Mouse (Mus musculus) T-helper 2 cell (primary cell): ENCODE results near the gene 0610010F05Rik.
"Not testable (repeated sequence)": the region's sequence is repeated elsewhere in the genome, so short reads cannot be mapped to it uniquely, and the experiment has no call there.

ENCODE experiments used
- in situ Hi-C: fragments of 300-600 bp; cut with MboI, MseI; formaldehyde crosslinking; loops from one replicate; pipeline ENCODE4 v1.15.1; 2025; ENCODE audit warnings: high pct_unique_total_duplicates

The 0610010F05Rik gene

GRCm38 (mm10) chr11:23632945-23633878 lies at the start of gene 0610010F05Rik:
TSS of gene 0610010F05Rik (minus strand) at chr11:23633639.
- in situ Hi-C loops, result no loop called here

GRCm38 (mm10) chr11:23682561-23682960 lies 49.1 kb upstream of the 0610010F05Rik start:
- in situ Hi-C loops, result no loop called here

- in situ Hi-C loops, result no loop called here
Observed at GRCm38 (mm10) chr11:23680435-23680950, 47.1 kb upstream of the 0610010F05Rik start.

DNA sequence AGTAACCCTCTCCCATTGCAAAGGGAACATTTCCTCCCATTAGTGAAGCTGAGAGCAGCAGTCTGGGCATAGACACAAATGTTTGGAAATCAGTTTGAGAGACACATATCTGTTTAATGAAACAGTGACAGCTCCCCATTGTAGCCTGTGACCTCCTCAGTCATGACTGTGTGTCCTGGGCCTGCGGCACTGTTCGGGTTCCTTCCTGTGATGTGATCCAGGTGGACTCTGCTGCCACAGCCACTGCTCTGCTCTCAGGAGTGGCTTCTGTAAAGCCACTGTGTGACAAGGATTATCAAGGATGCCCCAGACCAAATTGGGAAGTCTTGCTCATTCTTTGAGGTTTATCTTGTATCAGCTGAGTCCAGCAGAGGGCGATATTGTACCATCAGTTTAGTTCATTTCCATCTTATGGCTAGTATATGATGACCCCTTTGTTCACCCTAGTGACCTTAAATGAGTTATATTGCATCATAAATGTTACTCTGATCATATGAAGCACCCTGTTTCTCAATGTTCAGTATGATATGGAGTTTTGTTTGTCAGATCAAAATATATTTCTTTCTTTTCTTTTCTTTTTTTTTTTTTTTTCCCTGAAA lies 45.7 kb upstream of the 0610010F05Rik start:
- in situ Hi-C loops, result loop anchor here (5.0 kb wide), 2 partner anchors 188 to 273 kb away; no protein-coding TSS in a partner anchor

GRCm38 (mm10) chr11:23676100-23676499 lies 42.7 kb upstream of the 0610010F05Rik start:
- in situ Hi-C loops, result loop anchor here (5.0 kb wide), 2 partner anchors 191 to 276 kb away; no protein-coding TSS in a partner anchor

DNA sequence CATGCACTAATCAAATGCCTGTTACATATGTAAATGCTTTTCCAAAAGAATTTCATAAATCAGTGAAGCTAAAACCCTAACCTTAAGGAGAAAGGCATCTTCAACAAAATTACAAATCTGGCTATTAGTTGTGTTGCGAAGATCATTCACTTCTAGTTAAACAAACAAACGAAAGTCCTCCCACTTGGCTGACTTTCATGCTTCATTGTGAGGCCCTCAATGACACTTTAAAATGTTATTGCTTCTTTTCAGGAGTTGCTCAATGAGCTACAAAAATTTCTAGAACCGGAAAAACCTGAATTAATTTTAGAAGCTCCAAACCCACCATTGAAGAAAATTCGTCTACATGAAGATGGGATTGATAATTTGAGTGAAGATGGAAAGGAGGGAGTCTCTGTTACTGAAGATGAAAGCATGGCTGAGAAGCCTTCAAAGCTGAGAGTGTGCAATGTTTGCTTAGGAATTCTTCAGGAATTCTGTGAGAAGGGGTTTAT lies 38.9 kb upstream of the 0610010F05Rik start:
- in situ Hi-C loops, result no loop called here

- in situ Hi-C loops, result no loop called here
Observed at GRCm38 (mm10) chr11:23667128-23667527, 33.7 kb upstream of the 0610010F05Rik start.

GRCm38 (mm10) chr11:23666526-23666925 lies 33.1 kb upstream of the 0610010F05Rik start:
- in situ Hi-C loops, result no loop called here

DNA sequence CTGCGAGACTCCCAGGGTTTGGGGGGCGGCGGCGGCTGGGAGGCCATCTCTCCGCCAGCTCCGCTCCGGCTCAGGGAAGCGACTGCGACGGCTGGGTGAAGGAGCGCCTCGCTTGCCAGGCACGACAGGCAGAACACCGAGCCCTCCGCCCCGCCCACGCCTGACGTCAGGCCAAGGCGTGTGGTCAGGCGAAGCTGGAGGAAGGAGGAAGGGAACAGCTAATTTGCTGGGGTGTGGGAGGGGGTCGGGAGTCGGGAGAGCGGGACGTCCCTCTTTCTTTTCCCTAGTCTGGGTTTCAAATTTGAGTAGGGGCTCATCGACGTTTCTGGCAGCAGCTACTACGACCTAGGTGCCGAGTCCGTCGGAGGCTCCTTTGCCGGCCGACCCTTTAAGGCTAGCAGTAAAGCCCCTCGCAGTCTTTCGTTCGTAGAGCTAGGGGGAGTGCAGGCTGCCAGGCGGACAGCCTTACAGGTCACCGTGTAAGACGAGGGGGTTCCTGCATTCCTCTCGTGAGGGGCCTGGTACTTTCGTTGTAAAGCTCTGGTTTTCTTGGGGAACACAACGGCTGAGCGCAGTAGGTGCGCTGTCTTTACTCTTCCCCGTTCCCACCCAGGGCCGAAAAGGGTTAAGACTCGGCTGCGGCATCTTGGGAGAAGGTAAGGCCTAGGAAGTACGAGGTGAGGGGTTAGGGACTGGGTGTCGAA lies 32.5 kb upstream of the 0610010F05Rik start, which contains the start of gene Pex13:
Pex13 (minus strand) TSS at position 162 of the 704 bp plus-strand sequence.
- in situ Hi-C loops, result no loop called here

DNA sequence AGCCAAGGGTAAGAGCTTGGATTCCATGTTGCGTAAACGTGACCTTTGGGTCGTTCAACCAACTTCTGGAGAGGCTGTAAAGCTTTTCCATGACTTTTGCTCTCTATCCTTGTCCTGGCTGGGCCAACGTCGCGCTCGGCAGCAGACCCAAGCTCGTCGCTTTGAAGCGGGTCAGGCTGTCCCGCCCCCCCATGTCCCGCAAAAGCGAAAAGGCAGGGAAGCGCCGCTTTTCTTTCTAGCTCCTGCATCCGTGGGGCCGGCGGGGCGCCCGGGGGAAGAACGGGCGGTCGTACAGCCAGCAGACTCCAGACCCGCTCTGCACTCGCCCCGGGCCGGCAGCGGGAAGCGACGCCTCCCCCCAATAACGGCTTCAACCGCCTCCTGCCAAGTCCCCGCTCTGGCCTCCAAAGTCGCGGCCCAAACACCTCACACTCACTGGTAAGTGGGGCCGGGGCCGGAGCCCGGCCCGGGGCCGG lies 31.9 kb upstream of the 0610010F05Rik start, which contains the start of gene Pus10:
Pus10 (plus strand) TSS at position 364 of the 476 bp plus-strand sequence.
- in situ Hi-C loops, result no loop called here

DNA sequence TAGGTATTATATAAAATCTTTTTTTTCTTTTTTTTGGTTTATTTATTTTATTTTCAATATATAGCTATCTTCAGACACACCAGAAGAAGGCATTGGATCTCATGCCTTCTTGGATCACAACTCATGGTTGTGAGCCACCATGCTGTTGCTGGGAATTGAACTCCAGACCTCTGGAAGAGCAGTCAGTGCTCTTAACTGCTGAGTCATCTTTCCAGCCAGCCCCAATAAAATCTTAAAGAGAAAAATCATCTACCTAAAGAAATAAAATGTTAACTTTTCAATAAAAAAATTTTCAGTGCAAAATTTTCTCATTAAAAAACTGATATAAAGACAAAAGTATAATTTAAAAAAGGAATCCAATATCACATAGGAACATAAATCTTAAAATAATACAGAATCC lies 30.8 kb upstream of the 0610010F05Rik start:
- in situ Hi-C loops, result no loop called here

GRCm38 (mm10) chr11:23657791-23658190 lies 24.4 kb upstream of the 0610010F05Rik start:
- in situ Hi-C loops, result no loop called here

DNA sequence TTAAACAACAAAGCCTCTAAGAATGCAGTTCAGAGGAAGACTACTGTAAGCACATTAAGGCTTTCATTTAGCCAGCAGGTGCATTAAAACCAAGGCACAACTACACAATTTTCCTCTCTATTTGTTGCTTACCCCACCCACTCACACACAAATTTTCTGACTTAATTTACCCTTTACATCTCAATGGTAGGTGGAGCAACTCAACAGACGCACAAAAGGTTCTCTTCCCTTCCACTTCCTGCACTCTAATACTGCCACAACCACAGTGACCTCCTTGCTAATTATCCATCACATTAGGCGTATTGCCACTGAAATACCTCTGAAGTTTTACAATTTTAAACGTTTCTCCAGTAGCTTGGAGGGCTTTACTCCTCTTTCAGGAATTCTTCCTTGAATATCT lies 20.2 kb upstream of the 0610010F05Rik start:
- in situ Hi-C loops, result no loop called here

GRCm38 (mm10) chr11:23647835-23648234 lies 14.4 kb upstream of the 0610010F05Rik start:
- in situ Hi-C loops, result no loop called here

- in situ Hi-C loops, result no loop called here
Observed at GRCm38 (mm10) chr11:23647431-23647830, 14.0 kb upstream of the 0610010F05Rik start.

DNA sequence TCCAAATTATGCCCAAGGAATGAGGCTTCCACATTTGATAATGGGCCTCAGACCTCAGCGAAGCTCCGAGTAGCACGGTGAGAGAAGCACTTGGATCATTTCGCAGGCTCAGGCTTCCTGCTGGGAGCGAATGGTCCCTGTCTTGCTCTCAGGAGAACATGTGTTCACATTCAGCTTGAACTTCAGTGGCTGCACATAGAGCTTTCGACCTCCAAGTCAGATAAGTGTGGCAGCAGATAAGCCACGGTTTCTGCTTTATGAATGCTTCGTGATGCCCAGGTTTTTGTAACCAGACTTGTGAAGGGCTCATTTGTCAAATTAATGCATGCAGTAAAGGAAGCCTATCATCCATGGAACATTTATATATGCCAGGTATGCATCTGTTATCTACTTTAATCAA lies 1.1 kb upstream of the 0610010F05Rik start:
- in situ Hi-C loops, result no loop called here

DNA sequence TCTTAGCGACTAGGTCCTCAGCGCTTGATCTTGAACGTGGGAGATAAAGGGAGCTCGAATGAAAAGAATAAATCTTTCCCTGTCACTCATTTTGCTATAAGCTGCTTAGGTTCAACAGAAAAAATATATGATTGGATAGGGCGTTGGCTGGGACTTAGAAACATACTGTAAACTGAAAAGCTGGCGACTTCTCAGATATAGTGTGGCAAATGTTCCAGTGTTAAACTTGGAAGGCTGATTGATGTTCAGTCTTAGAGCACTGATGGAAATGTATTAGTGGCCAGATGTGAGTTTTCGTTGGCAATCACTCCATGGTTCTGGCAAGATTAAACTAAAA lies 408 bp upstream of the 0610010F05Rik start:
- in situ Hi-C loops, result no loop called here

DNA sequence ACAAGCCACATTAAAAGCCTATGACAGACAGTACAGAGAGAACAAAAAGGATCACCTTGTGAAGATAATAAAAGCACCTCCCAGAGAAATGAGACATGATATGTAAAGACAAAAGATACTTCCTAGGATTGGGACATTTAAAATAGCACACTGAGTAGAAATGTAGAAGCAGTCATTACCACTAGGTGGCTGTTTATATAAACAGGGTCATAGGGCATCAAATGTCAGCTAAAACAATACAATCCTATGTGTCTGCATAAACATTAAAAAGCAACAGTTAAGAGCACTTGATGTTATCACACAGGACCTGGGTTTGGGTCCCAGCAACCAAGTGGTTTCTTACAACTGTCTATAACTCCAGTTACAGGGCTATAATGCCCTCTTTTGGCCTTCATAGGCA lies 2.8 kb downstream of the 0610010F05Rik start:
- in situ Hi-C loops, result no loop called here

DNA sequence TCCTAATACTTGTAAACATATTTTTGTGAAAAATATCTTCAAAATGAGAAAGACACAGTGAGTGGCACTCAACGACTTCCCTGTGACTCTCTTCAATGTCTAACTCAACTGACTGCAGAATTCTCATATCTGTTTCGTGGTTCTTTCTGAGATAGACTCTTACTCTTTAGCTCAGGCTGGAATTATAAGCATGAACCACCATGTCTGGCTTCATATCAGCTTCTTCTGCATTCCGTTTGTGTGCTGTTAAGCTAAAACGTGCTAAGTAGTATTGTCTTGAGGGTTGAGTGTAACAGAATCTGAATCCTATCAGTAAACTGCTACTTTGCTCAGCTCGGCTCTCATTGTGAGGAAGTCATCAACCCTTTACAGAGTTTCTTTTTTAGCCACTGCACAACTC lies 14.4 kb downstream of the 0610010F05Rik start:
- in situ Hi-C loops, result no loop called here

GRCm38 (mm10) chr11:23614546-23614945 lies 18.9 kb downstream of the 0610010F05Rik start:
- in situ Hi-C loops, result no loop called here

DNA sequence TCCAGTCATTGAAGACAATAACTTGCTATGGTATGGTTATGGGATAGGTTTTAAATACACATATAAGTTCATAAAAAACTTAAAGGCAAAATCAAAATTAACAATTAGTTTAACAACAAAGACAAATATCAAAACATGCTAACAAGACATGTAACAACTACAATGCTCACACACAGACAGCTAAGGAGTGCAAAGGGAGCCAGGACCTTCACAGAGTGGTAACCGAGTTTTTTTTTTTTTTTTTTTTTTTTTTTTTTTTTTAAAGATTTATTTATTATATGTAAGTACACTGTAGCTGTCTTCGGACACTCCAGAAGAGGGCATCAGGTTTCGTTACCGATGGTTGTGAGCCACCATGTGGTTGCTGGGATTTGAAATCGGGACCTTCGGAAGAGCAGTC lies 26.1 kb downstream of the 0610010F05Rik start:
- in situ Hi-C loops, result not testable (repeated sequence)
